Mouse (Mus musculus): Measurements from ENCODE around the gene Gm10563. TPM values are rescaled to one million over a fixed set of nuclear protein-coding genes. Genes with fewer than 3 reads are reported as not detected.

The Gm10563 gene
- polyA plus RNA-seq, 1 experiment from 2014 or later, result not detected

GRCm38 (mm10) chr4:155595777-155596176 lies 49.4 kb downstream of the Gm10563 start:
- H3K4me3 ChIP-seq (ENCODE audit: low read depth, low read length), result no peak overlapping the region
- ATAC-seq, result no peak

GRCm38 (mm10) chr4:155593780-155594179 lies 51.4 kb downstream of the Gm10563 start:
- no peak for ATAC-seq
- WGBS, result 37% methylated on average over 1 of the region's 1 CpGs
- Histone ChIP-seq H3K4me1 (ENCODE audit: control insufficient read depth, insufficient read depth, low read length) (no peaks in the 10 kb centered on the region), H3K36me3 (ENCODE audit: control insufficient read depth, insufficient read depth, low read length) (peaks cover 23% of the 10 kb centered on the region), H3K9ac (ENCODE audit: low read length) (no peak overlapping the region), H3K27me3 (replicated peaks; ENCODE audit: control insufficient read depth, insufficient read depth, low read length) (no peaks in the 10 kb centered on the region), H3K9me3 (replicated peaks; ENCODE audit: control insufficient read depth, low read length) (no peaks in the 10 kb centered on the region), H3K27ac (ENCODE audit: low read depth, low read length) (no peak overlapping the region), H3K4me2 (ENCODE audit: low read length) (no peak overlapping the region), H3K4me3 (ENCODE audit: low read depth, low read length) (no peak overlapping the region)
- no peak for DNase-seq (ENCODE audit: low spot score)

More at GRCm38 (mm10) chr4:155595777-155596176, 49.4 kb downstream of the Gm10563 start:
- H3K4me2 ChIP-seq (ENCODE audit: low read length), result no peak overlapping the region
- H3K9me3 ChIP-seq (replicated peaks; ENCODE audit: control insufficient read depth, low read length), result no peaks in the 10 kb centered on the region
- WGBS, result 86% methylated on average over 3 of the region's 3 CpGs
- no peak overlapping the region for H3K27ac ChIP-seq (ENCODE audit: low read depth, low read length)
- no peak overlapping the region for H3K9ac ChIP-seq (ENCODE audit: low read length)
- no peaks in the 10 kb centered on the region for H3K4me1 ChIP-seq (ENCODE audit: control insufficient read depth, insufficient read depth, low read length)
- 0 out of 2 replicates have a peak, but pooled peaks cover 5% of the 10 kb centered on the region for H3K36me3 ChIP-seq (ENCODE audit: control insufficient read depth, insufficient read depth, low read length)
- no peak for DNase-seq (ENCODE audit: low spot score)
- no peaks in the 10 kb centered on the region for H3K27me3 ChIP-seq (replicated peaks; ENCODE audit: control insufficient read depth, insufficient read depth, low read length)

- DNase-seq (ENCODE audit: low spot score) (no peak), ATAC-seq (no peak)
- H3K36me3 ChIP-seq (ENCODE audit: control insufficient read depth, insufficient read depth, low read length), result peaks cover 49% of the 10 kb centered on the region
- H3K27ac ChIP-seq (ENCODE audit: low read depth, low read length), result no peak overlapping the region
- no peak overlapping the region for H3K9ac ChIP-seq (ENCODE audit: low read length)
- no peaks in the 10 kb centered on the region for H3K9me3 ChIP-seq (replicated peaks; ENCODE audit: control insufficient read depth, low read length)
- no peak overlapping the region for H3K4me2 ChIP-seq (ENCODE audit: low read length)
- no peaks in the 10 kb centered on the region for H3K27me3 ChIP-seq (replicated peaks; ENCODE audit: control insufficient read depth, insufficient read depth, low read length)
- H3K4me1 ChIP-seq (ENCODE audit: control insufficient read depth, insufficient read depth, low read length), result no peaks in the 10 kb centered on the region
- no peak overlapping the region for H3K4me3 ChIP-seq (ENCODE audit: low read depth, low read length)
- WGBS, result 84% methylated on average over 7 of the region's 7 CpGs
Observed at GRCm38 (mm10) chr4:155591012-155591719, 54.0 kb downstream of the Gm10563 start.

GRCm38 (mm10) chr4:155589356-155589755 lies 55.9 kb downstream of the Gm10563 start:
- Histone ChIP-seq H3K36me3 (ENCODE audit: control insufficient read depth, insufficient read depth, low read length) (peaks cover 65% of the 10 kb centered on the region), H3K27ac (ENCODE audit: low read depth, low read length) (no peak overlapping the region), H3K9me3 (replicated peaks; ENCODE audit: control insufficient read depth, low read length) (no peaks in the 10 kb centered on the region), H3K4me2 (ENCODE audit: low read length) (no peak overlapping the region), H3K27me3 (replicated peaks; ENCODE audit: control insufficient read depth, insufficient read depth, low read length) (no peaks in the 10 kb centered on the region), H3K4me1 (ENCODE audit: control insufficient read depth, insufficient read depth, low read length) (no peaks in the 10 kb centered on the region), H3K4me3 (ENCODE audit: low read depth, low read length) (no peak overlapping the region), H3K9ac (ENCODE audit: low read length) (no peak overlapping the region)
- DNase-seq (ENCODE audit: low spot score) (no peak), ATAC-seq (no peak)
- 93% methylated on average over 5 of the region's 5 CpGs for WGBS

- 92% methylated on average over 6 of the region's 6 CpGs for WGBS
- H3K36me3 ChIP-seq (ENCODE audit: control insufficient read depth, insufficient read depth, low read length), result peaks cover 70% of the 10 kb centered on the region
- no peak for ATAC-seq
Observed at GRCm38 (mm10) chr4:155582279-155582905, 62.8 kb downstream of the Gm10563 start.

GRCm38 (mm10) chr4:155580420-155580819 lies 64.8 kb downstream of the Gm10563 start:
- Histone ChIP-seq H3K9ac (ENCODE audit: low read length) (no peak overlapping the region), H3K4me3 (ENCODE audit: low read depth, low read length) (no peak overlapping the region), H3K9me3 (replicated peaks; ENCODE audit: control insufficient read depth, low read length) (no peaks in the 10 kb centered on the region), H3K4me1 (ENCODE audit: control insufficient read depth, insufficient read depth, low read length) (no peaks in the 10 kb centered on the region), H3K4me2 (ENCODE audit: low read length) (no peak overlapping the region), H3K27me3 (replicated peaks; ENCODE audit: control insufficient read depth, insufficient read depth, low read length) (no peaks in the 10 kb centered on the region), H3K27ac (ENCODE audit: low read depth, low read length) (no peak overlapping the region), H3K36me3 (ENCODE audit: control insufficient read depth, insufficient read depth, low read length) (peaks cover 69% of the 10 kb centered on the region)
- peak; percentile 73 for DNase-seq (ENCODE audit: low spot score)
- WGBS, result 19% methylated on average over 1 of the region's 1 CpGs
- ATAC-seq, result no peak

More at GRCm38 (mm10) chr4:155582279-155582905, 62.8 kb downstream of the Gm10563 start:
- Histone ChIP-seq H3K9ac (ENCODE audit: low read length) (no peak overlapping the region), H3K27ac (ENCODE audit: low read depth, low read length) (no peak overlapping the region), H3K4me3 (ENCODE audit: low read depth, low read length) (no peak overlapping the region), H3K4me2 (ENCODE audit: low read length) (no peak overlapping the region), H3K9me3 (replicated peaks; ENCODE audit: control insufficient read depth, low read length) (no peaks in the 10 kb centered on the region), H3K4me1 (ENCODE audit: control insufficient read depth, insufficient read depth, low read length) (no peaks in the 10 kb centered on the region), H3K27me3 (replicated peaks; ENCODE audit: control insufficient read depth, insufficient read depth, low read length) (no peaks in the 10 kb centered on the region)
- no peak for DNase-seq (ENCODE audit: low spot score)

- Histone ChIP-seq H3K9me3 (replicated peaks; ENCODE audit: control insufficient read depth, low read length) (no peaks in the 10 kb centered on the region), H3K4me3 (ENCODE audit: low read depth, low read length) (no peak overlapping the region), H3K4me1 (ENCODE audit: control insufficient read depth, insufficient read depth, low read length) (no peaks in the 10 kb centered on the region), H3K9ac (ENCODE audit: low read length) (no peak overlapping the region), H3K27ac (ENCODE audit: low read depth, low read length) (no peak overlapping the region), H3K4me2 (ENCODE audit: low read length) (no peak overlapping the region), H3K36me3 (ENCODE audit: control insufficient read depth, insufficient read depth, low read length) (peaks cover 51% of the 10 kb centered on the region), H3K27me3 (replicated peaks; ENCODE audit: control insufficient read depth, insufficient read depth, low read length) (no peaks in the 10 kb centered on the region)
- no peak for DNase-seq (ENCODE audit: low spot score)
- 90% methylated on average over 7 of the region's 7 CpGs for WGBS
- ATAC-seq, result no peak
Observed at GRCm38 (mm10) chr4:155578336-155579125, 66.7 kb downstream of the Gm10563 start.

- DNase-seq (ENCODE audit: low spot score) (no peak), ATAC-seq (no peak)
- Histone ChIP-seq H3K4me1 (ENCODE audit: control insufficient read depth, insufficient read depth, low read length) (no peaks in the 10 kb centered on the region), H3K4me2 (ENCODE audit: low read length) (no peak overlapping the region), H3K36me3 (ENCODE audit: control insufficient read depth, insufficient read depth, low read length) (peaks cover 47% of the 10 kb centered on the region), H3K9me3 (replicated peaks; ENCODE audit: control insufficient read depth, low read length) (no peaks in the 10 kb centered on the region), H3K4me3 (ENCODE audit: low read depth, low read length) (no peak overlapping the region), H3K27ac (ENCODE audit: low read depth, low read length) (no peak overlapping the region), H3K27me3 (replicated peaks; ENCODE audit: control insufficient read depth, insufficient read depth, low read length) (no peaks in the 10 kb centered on the region), H3K9ac (ENCODE audit: low read length) (no peak overlapping the region)
- WGBS, result 89% methylated on average over 5 of the region's 5 CpGs
Observed at GRCm38 (mm10) chr4:155577741-155578140, 67.5 kb downstream of the Gm10563 start.
